Mouse (Mus musculus) embryonic fibroblast, embryonic 13.5 days (primary cell): ENCODE data around the gene Ccdc54.

Source experiments
- CTCF ChIP-seq: IDR thresholded peaks from 2 replicates; pipeline ENCODE4 v1.5.1; 2011; ENCODE audit warnings: mild to moderate bottlenecking, control low read depth, low read length, moderate library complexity, borderline replicate concordance; ENCODE audit not compliant: insufficient read depth
- POLR2A ChIP-seq: IDR thresholded peaks from 2 replicates; pipeline ENCODE4 v1.6.1; 2011; ENCODE audit warnings: low read depth, mild to moderate bottlenecking, control low read depth, low read length, moderate library complexity

GRCm38 (mm10) chr16:50550927-50551326 is 40.0 kb downstream of the Ccdc54 start:
- TF ChIP-seq CTCF (no peak), POLR2A (no peak)
